Mouse (Mus musculus) MEL (cell line): ENCODE measurements around the gene Inpp5k. TPM values are rescaled to one million over a fixed set of nuclear protein-coding genes. Genes with fewer than 3 reads are reported as not detected.
A peak's percentile ranks its signal among the peaks of the same experiment; 100 is the strongest.

Source experiments
- DNase-seq: peaks from one replicate; pipeline ENCODE4 v3.0.0; 2011; ENCODE audit warnings: low read depth, low spot score
- H3K27ac ChIP-seq: 2 replicates; pipeline ENCODE4 v1.5.1; 2012; ENCODE audit warnings: low read depth, mild to moderate bottlenecking, control low read depth, low read length, moderate library complexity; ENCODE audit not compliant: control insufficient read depth
- H3K27me3 ChIP-seq, 2 experiments: fragments of 150-350 bp in 1 of 2; sonication (generic) in 1 of 2; 2 replicates each; pipeline ENCODE4 v1.6.1; 2012; ENCODE audit warnings: low read length in 2 of 2, mild to moderate bottlenecking in 2 of 2, improper control_type of control experiment in 1 of 2, moderate library complexity in 1 of 2; ENCODE audit not compliant: insufficient read depth in 2 of 2, control insufficient read depth in 1 of 2
- H3K36me3 ChIP-seq, 2 experiments: 2 replicates each; pipeline ENCODE4 v1.6.1; 2012 to 2014; ENCODE audit warnings: low read length in 2 of 2, improper control_type of control experiment in 1 of 2, inconsistent platforms in 1 of 2, mild to moderate bottlenecking in 1 of 2; ENCODE audit not compliant: insufficient read depth in 2 of 2, control insufficient read depth in 1 of 2
- H3K4me1 ChIP-seq, 2 experiments: fragments of 150-350 bp in 1 of 2; sonication (generic) in 1 of 2; 2 replicates each; pipeline ENCODE4 v1.6.1; 2012; ENCODE audit warnings: low read length in 2 of 2, improper control_type of control experiment in 1 of 2, mild to moderate bottlenecking in 1 of 2; ENCODE audit not compliant: insufficient read depth in 2 of 2, control insufficient read depth in 1 of 2
- H3K4me3 ChIP-seq, 2 experiments: fragments of 150-350 bp in 1 of 2; sonication (generic) in 1 of 2; 2 replicates each; pipeline ENCODE4 v1.5.1; 2012; ENCODE audit warnings: low read depth in 2 of 2, low read length in 2 of 2, mild to moderate bottlenecking in 2 of 2, moderate library complexity in 2 of 2, control low read depth in 1 of 2, improper control_type of control experiment in 1 of 2; ENCODE audit not compliant: control insufficient read depth in 1 of 2, insufficient read depth in 1 of 2
- H3K79me2 ChIP-seq: 2 replicates; pipeline ENCODE4 v1.6.1; 2012; ENCODE audit warnings: mild to moderate bottlenecking, low read length, moderate library complexity; ENCODE audit not compliant: control insufficient read depth, poor library complexity, insufficient read depth
- H3K9ac ChIP-seq: 2 replicates; pipeline ENCODE4 v1.6.1; 2012; ENCODE audit warnings: low read depth, mild to moderate bottlenecking, control low read depth, low read length, moderate library complexity; ENCODE audit not compliant: control insufficient read depth, poor library complexity, severe bottlenecking
- H3K9me3 ChIP-seq: fragments of 150-350 bp; sonication (generic); replicated peaks from 2 replicates; pipeline ENCODE4 v1.6.1; 2012; ENCODE audit warnings: mild to moderate bottlenecking, low read length, improper control_type of control experiment, moderate library complexity; ENCODE audit not compliant: insufficient read depth
- BHLHE40 ChIP-seq: IDR thresholded peaks from 2 replicates; pipeline ENCODE4 v1.6.1; 2012; ENCODE audit warnings: low read depth, mild to moderate bottlenecking, inconsistent platforms, low read length, improper control_type of control experiment, borderline replicate concordance
- CHD2 ChIP-seq: IDR thresholded peaks from 2 replicates; pipeline ENCODE4 v1.6.1; 2011; ENCODE audit warnings: low read length, improper control_type of control experiment
- CTCF ChIP-seq, 3 experiments: IDR thresholded peaks in 2 of 3; conservative IDR thresholded peaks in 1 of 3; 2 replicates each; pipeline ENCODE4 v1.5.1; 2011 to 2012; ENCODE audit warnings: low read length in 3 of 3, low read depth in 2 of 3, mild to moderate bottlenecking in 2 of 3, improper control_type of control experiment in 1 of 3, inconsistent platforms in 1 of 3, mixed read lengths in 1 of 3, moderate library complexity in 1 of 3; ENCODE audit not compliant: control insufficient read depth in 1 of 3, insufficient read depth in 1 of 3, poor library complexity in 1 of 3, severe bottlenecking in 1 of 3
- E2F4 ChIP-seq: IDR thresholded peaks from 2 replicates; pipeline ENCODE4 v1.6.1; 2011; ENCODE audit warnings: low read depth, low read length, improper control_type of control experiment, borderline replicate concordance
- ELF1 ChIP-seq: IDR thresholded peaks from 2 replicates; pipeline ENCODE4 v1.6.1; 2014; ENCODE audit warnings: low read depth, mild to moderate bottlenecking, inconsistent platforms, low read length, improper control_type of control experiment, moderate library complexity
- EP300 ChIP-seq, 2 experiments: IDR thresholded peaks; 2 replicates each; pipeline ENCODE4 v1.6.1; 2011; ENCODE audit warnings: improper control_type of control experiment in 2 of 2, low read length in 2 of 2, low read depth in 1 of 2, mild to moderate bottlenecking in 1 of 2
- ETS1 ChIP-seq: IDR thresholded peaks from 2 replicates; pipeline ENCODE4 v1.6.1; 2012; ENCODE audit warnings: low read depth, mild to moderate bottlenecking, inconsistent platforms, low read length, improper control_type of control experiment, moderate library complexity
- GABPA ChIP-seq: IDR thresholded peaks from 2 replicates; pipeline ENCODE4 v1.6.1; 2012; ENCODE audit warnings: low read depth, mild to moderate bottlenecking, inconsistent platforms, low read length, improper control_type of control experiment, moderate library complexity
- GATA1 ChIP-seq: IDR thresholded peaks from 2 replicates; pipeline ENCODE4 v1.6.1; 2011; ENCODE audit warnings: low read depth, low read length, improper control_type of control experiment
- JUND ChIP-seq: IDR thresholded peaks from 2 replicates; pipeline ENCODE4 v1.6.1; 2011; ENCODE audit warnings: low read depth, mild to moderate bottlenecking, improper control_type of control experiment, low read length
- MAFK ChIP-seq: IDR thresholded peaks from 2 replicates; pipeline ENCODE4 v1.6.1; 2011; ENCODE audit warnings: low read depth, mild to moderate bottlenecking, low read length, improper control_type of control experiment, borderline replicate concordance
- MAX ChIP-seq: IDR thresholded peaks from 2 replicates; pipeline ENCODE4 v1.6.1; 2011; ENCODE audit warnings: low read length, improper control_type of control experiment
- MAZ ChIP-seq: IDR thresholded peaks from 2 replicates; pipeline ENCODE4 v1.6.1; 2012; ENCODE audit warnings: low read depth, mild to moderate bottlenecking, inconsistent platforms, low read length, improper control_type of control experiment
- MEF2A ChIP-seq: IDR thresholded peaks from 2 replicates; pipeline ENCODE4 v1.6.1; 2014; ENCODE audit warnings: low read depth, mild to moderate bottlenecking, inconsistent platforms, low read length, improper control_type of control experiment; ENCODE audit not compliant: poor library complexity, insufficient replicate concordance, severe bottlenecking; ENCODE audit errors: extremely low read depth
- MYC ChIP-seq: IDR thresholded peaks from 2 replicates; pipeline ENCODE4 v1.6.1; 2011; ENCODE audit warnings: low read depth, mild to moderate bottlenecking, low read length, improper control_type of control experiment, moderate library complexity
- NELFE ChIP-seq: IDR thresholded peaks from 2 replicates; pipeline ENCODE4 v1.6.1; 2011; ENCODE audit warnings: low read depth, low read length, improper control_type of control experiment
- NRF1 ChIP-seq: IDR thresholded peaks from 2 replicates; pipeline ENCODE4 v1.6.1; 2014; ENCODE audit warnings: low read depth, mild to moderate bottlenecking, inconsistent platforms, low read length, improper control_type of control experiment, moderate library complexity; ENCODE audit not compliant: poor library complexity, insufficient read depth, severe bottlenecking
- POLR2A ChIP-seq, 2 experiments: IDR thresholded peaks; 2 replicates each; pipeline ENCODE4 v1.6.1; 2011 to 2012; ENCODE audit warnings: low read length in 2 of 2, mild to moderate bottlenecking in 2 of 2, control low read depth in 1 of 2, improper control_type of control experiment in 1 of 2, low read depth in 1 of 2, moderate library complexity in 1 of 2; ENCODE audit not compliant: control insufficient read depth in 1 of 2, insufficient read depth in 1 of 2, poor library complexity in 1 of 2
- POLR2AphosphoS2 ChIP-seq: IDR thresholded peaks from 2 replicates; pipeline ENCODE4 v1.6.1; 2011; ENCODE audit warnings: low read length, improper control_type of control experiment
- POLR2AphosphoS5 ChIP-seq: IDR thresholded peaks from 2 replicates; pipeline ENCODE4 v1.6.1; 2012; ENCODE audit warnings: low read depth, borderline replicate concordance, mild to moderate bottlenecking, inconsistent platforms, low read length, moderate library complexity, mixed read lengths
- RCOR1 ChIP-seq: IDR thresholded peaks from 2 replicates; pipeline ENCODE4 v1.6.1; 2012; ENCODE audit warnings: low read depth, mild to moderate bottlenecking, inconsistent platforms, low read length, improper control_type of control experiment
- SIN3A ChIP-seq: IDR thresholded peaks from 2 replicates; pipeline ENCODE4 v1.6.1; 2012; ENCODE audit warnings: low read length, improper control_type of control experiment, inconsistent platforms
- SMC3 ChIP-seq: IDR thresholded peaks from 2 replicates; pipeline ENCODE4 v1.6.1; 2011; ENCODE audit warnings: low read depth, low read length, improper control_type of control experiment
- TAL1 ChIP-seq: IDR thresholded peaks from 2 replicates; pipeline ENCODE4 v1.6.1; 2012; ENCODE audit warnings: mild to moderate bottlenecking, inconsistent platforms, low read length, moderate library complexity, mixed read lengths
- TBP ChIP-seq: IDR thresholded peaks from 2 replicates; pipeline ENCODE4 v1.8.0; 2011; ENCODE audit warnings: low read depth, low read length, improper control_type of control experiment
- USF1 ChIP-seq: IDR thresholded peaks from 2 replicates; pipeline ENCODE4 v1.6.1; 2014; ENCODE audit warnings: low read depth, mild to moderate bottlenecking, inconsistent platforms, low read length, improper control_type of control experiment, moderate library complexity
- USF2 ChIP-seq, 2 experiments: IDR thresholded peaks; 2 replicates each; pipeline ENCODE4 v1.6.1; 2011 to 2012; ENCODE audit warnings: improper control_type of control experiment in 2 of 2, low read length in 2 of 2, borderline replicate concordance in 1 of 2, inconsistent platforms in 1 of 2, low read depth in 1 of 2, mild to moderate bottlenecking in 1 of 2; ENCODE audit not compliant: insufficient read depth in 1 of 2
- ZC3H11A ChIP-seq: IDR thresholded peaks from 2 replicates; pipeline ENCODE4 v1.6.1; 2012; ENCODE audit warnings: low read depth, mild to moderate bottlenecking, inconsistent platforms, low read length, improper control_type of control experiment
- ZNF384 ChIP-seq: IDR thresholded peaks from 2 replicates; pipeline ENCODE4 v1.6.1; 2012; ENCODE audit warnings: low read depth, mild to moderate bottlenecking, inconsistent platforms, low read length, improper control_type of control experiment
- polyA plus RNA-seq, 2 experiments: library from polyadenylated mRNA; stranded (reverse) in 1 of 2; unstranded in 1 of 2; fragments of >175 nt in 1 of 2; fragments of >200 nt in 1 of 2; gene quantifications; 2 replicates each; pipeline versions ENCODE4 v1.2.1 to v1.2.4; 2012; ENCODE audit warnings: low replicate concordance in 2 of 2, low read depth in 1 of 2; ENCODE audit not compliant: insufficient read length in 2 of 2, insufficient read depth in 1 of 2, missing spikeins in 1 of 2
- total RNA-seq: library from RNA; depleted of rRNA; stranded (reverse); fragments of 300-350 nt; gene quantifications from 2 replicates; pipeline ENCODE4 v1.2.3, GENCODE M21; 2012

Inpp5k gene
- total and polyA plus RNA-seq, 3 experiments: 15.2 to 28.7 TPM; not detected in 1

GRCm38 (mm10) chr11:75621426-75621825, 9.4 kb upstream of the Inpp5k start:
- H3K36me3 ChIP-seq: peaks cover 11 to 27% of the 10 kb centered on the region in 2 experiments

DNA sequence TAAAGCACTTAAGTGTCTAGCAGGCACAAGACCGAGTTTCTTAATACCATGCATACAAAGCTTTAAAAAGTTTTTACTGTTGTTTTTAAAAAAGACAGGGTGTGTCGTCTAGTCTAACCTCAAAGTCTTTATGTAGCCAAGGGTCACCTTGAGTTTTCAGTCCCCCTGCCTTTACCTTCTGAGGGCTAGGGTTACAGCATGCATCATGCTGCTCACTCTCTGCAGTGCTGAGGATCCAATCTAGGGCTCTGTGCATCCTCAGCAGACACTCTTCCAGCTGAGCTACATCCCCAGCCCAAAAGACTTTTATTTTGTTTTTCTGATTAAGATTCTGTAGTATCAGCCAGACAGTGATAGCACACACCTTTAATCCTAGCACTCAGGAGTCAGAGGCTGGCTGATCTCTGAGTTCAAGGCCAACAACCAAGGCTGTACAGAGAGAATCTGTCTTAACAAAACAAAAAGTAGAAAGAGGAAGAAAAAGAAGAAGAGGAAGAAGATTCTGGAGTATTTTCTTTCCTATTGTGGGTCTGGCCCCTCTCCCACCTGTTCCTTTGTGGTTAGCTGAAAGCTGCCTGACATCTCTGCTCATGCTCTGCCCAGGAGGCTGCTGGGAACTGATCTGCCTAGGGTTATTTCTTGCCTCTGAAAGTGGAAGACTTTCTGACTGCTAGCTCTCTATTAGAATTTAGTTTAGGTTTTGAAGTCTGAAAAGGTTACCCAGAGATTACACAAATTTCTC, 8.0 kb upstream of the Inpp5k start:
- H3K4me3 ChIP-seq: no peak overlapping the region
- no peaks in the 10 kb centered on the region for H3K27me3 ChIP-seq
- H3K9me3 ChIP-seq: no peaks in the 10 kb centered on the region
- H3K79me2 ChIP-seq: no peaks in the 10 kb centered on the region; the same call in 1 of the 2 replicates
- peak overlapping the region; percentile 75 for H3K27ac ChIP-seq
- H3K4me1 ChIP-seq: peaks cover 20 to 25% of the 10 kb centered on the region in 2 experiments
- peak overlapping the region; percentile 24 for H3K9ac ChIP-seq
- peaks cover 11 to 27% of the 10 kb centered on the region in 2 experiments for H3K36me3 ChIP-seq
- peak; percentile 90 for DNase-seq
- TF ChIP-seq SMC3 (no peak), GABPA (no peak), POLR2AphosphoS5 (no peak), E2F4 (no peak), ELF1 (peak; percentile 60; the same call in 1 of the 2 replicates), MAFK (0 out of 2 replicates have a peak, but pooled peaks have one; percentile 20), USF1 (no peak), MAX (0 out of 2 replicates have a peak, but pooled peaks have one; percentile 57), BHLHE40 (no peak), USF2 (IDR thresholded peaks at IDR 0.05; ENCODE audit: borderline replicate concordance in 1 of 2, insufficient read depth in 1 of 2, low read depth in 1 of 2, low read length in 2 of 2) (no peak), POLR2A (IDR thresholded peaks at IDR 0.05; ENCODE audit: control insufficient read depth in 1 of 2, insufficient read depth in 1 of 2, low read depth in 1 of 2, low read length in 2 of 2, poor library complexity in 1 of 2) (no peak), TBP (peak; percentile 53), EP300 (IDR thresholded peaks at IDR 0.05; ENCODE audit: low read depth in 1 of 2, low read length in 2 of 2) (peak; percentile 77 to 78), RCOR1 (peak; percentile 86), CHD2 (no peak), MAZ (no peak), TAL1 (peak; percentile 68), ZC3H11A (no peak), SIN3A (peak; percentile 95), NELFE (no peak), CTCF (IDR thresholded peaks at IDR 0.05 in 2 of 3, conservative IDR thresholded peaks at IDR 0.05 in 1 of 3; ENCODE audit: control insufficient read depth in 1 of 3, insufficient read depth in 1 of 3, low read depth in 2 of 3, low read length in 3 of 3, poor library complexity in 1 of 3, severe bottlenecking in 1 of 3) (no peak), JUND (0 out of 2 replicates have a peak, but pooled peaks have one; percentile 48), ETS1 (peak; percentile 91), POLR2AphosphoS2 (0 out of 2 replicates have a peak, but pooled peaks have one; percentile 25), MYC (peak; percentile 67; the same call in 1 of the 2 replicates), NRF1 (peak; percentile 69), MEF2A (no peak)

More at GRCm38 (mm10) chr11:75621426-75621825, 9.4 kb upstream of the Inpp5k start:
- Histone ChIP-seq H3K9me3 (no peaks in the 10 kb centered on the region), H3K27me3 (no peaks in the 10 kb centered on the region), H3K4me3 (no peak overlapping the region), H3K79me2 (no peaks in the 10 kb centered on the region; the same call in 1 of the 2 replicates), H3K27ac (no peak overlapping the region), H3K4me1 (peaks cover 20 to 25% of the 10 kb centered on the region in 2 experiments), H3K9ac (no peak overlapping the region)
- no peak for DNase-seq
- no peak for TF ChIP-seq MAZ
- TF ChIP-seq TBP: no peak
- TF ChIP-seq NELFE: no peak
- TF ChIP-seq POLR2AphosphoS5: no peak
- no peak for TF ChIP-seq ZNF384
- TF ChIP-seq GATA1: no peak
- TF ChIP-seq, all 39 proteins: peak for 0
